Mouse (Mus musculus) liver, postnatal 0 days (tissue): ENCODE measurements around the gene Vamp1.

Experiments
- CTCF ChIP-seq: sonication (generic); IDR thresholded peaks from 2 replicates; pipeline ENCODE4 v1.5.1; 2016; ENCODE audit warnings: antibody characterized with exemption, low read depth
- EP300 ChIP-seq: IDR thresholded peaks from 2 replicates; pipeline ENCODE4 v1.6.1; 2016; ENCODE audit warnings: antibody characterized with exemption, low read depth, mild to moderate bottlenecking

DNA sequence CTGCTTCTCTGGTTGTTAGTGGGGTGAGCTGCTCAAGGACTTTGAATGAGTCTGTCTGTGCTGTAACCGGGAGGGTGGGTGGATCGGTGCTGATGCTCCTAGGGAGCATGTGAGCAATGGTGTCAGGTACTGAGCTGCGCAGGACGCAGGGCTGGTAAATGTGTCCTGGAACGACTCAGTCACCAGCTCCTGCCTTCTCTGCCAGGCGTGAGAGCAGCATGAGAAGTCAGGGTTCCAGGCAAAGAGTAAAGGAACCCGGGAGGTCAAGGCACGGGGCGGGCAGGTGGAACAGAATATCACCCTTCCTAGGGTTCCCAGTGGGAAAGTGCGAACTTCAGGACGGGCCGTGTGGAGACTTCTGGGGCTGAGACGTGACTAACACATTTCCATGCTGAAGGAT is 50.7 kb downstream of the Vamp1 start:
- TF ChIP-seq CTCF (no peak), EP300 (no peak)
